Mouse (Mus musculus): ENCODE measurements around the gene Ttll13.
A peak's percentile ranks its signal among the peaks of the same experiment; 100 is the strongest.

Ttll13 gene

DNA sequence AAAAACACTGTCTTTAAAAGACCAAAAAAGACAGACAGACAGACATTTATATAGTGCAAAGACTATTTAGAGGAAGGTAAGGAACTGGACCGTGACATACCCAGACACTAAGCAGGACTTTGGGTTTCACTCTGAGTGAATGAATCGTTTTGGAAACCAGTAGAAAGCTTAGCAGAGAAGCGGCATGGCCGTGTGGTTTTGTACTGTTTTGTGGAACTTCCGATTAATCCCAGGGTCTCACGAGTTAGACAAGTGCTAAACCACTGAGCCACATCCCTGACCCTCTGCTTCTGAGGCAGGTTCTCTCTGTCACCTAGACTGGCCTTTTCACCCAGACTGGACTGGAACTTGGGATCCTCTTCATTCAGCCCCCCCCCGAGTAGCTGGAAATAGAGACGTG, 31.7 kb upstream of the Ttll13 start:
- no peak for DNase-seq (ENCODE audit: low spot score)

- peak; percentile 81 for DNase-seq (ENCODE audit: low spot score)
These were observed 30.8 kb upstream of the Ttll13 start for GRCm38 (mm10) chr7:80215398-80215797.

DNA sequence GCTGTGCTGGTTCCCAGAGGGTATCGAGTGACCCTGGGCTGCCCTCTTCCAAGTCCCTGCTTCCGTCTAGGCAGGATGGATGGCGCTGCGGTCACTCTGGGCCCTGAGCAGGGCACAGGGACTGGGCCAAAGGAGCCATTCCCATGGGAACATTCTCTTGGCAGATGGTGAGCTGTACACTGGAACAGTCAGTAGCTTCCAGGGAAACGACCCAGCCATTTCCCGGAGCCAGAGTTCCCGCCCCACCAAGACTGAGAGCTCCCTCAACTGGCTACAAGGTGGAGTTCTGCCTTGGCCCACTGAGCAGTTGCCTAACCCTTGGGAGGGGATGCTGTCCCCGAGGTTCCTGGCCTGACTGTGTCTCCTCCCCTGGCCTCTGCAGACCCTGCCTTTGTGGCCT, 29.6 kb upstream of the Ttll13 start:
- DNase-seq (ENCODE audit: low spot score) = peak; percentile 79

DNA sequence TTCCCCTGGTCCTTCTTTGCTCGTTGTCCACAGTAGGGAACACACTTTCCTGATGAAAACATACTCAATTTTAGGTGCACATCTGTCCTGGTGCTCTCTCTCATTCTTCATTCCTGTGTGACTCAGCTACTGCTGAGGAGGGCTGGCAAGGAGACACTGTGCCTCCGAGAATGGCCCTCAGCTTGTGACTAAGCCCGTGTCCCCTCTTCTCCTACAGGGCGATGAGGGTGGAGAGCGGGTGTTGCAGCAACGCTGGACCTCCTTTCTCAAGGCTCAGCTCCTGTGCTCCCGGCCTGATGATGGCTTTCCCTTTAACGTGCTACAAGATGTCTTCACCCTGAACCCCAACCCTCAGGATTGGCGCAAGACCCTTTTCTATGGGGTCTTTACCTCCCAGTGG, 27.5 kb upstream of the Ttll13 start:
- DNase-seq (ENCODE audit: low spot score) = no peak

DNA sequence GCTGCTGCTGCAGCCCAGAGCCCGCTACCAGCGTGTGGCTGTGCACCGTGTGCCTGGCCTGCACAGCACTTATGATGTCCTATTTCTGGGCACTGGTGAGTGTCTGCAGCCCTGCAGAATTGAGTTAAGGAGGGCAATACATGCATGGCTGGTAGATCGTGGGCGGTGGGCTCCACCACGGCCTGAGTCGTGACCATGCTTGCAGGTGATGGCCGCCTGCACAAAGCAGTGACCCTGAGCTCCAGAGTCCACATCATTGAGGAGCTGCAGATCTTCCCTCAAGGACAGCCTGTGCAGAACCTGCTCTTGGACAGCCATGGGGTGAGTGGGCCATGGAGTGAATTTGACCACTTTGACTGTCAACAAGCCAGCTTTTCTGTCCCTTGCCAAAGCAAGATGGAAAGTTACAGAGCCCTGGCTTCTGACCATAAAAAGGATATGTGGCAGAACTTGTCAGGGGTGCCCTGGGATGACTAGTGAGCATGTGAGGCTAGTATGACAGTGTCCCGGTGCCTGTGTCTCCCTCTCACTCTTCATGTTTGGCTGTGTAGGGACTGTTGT, 25.9 kb upstream of the Ttll13 start:
- DNase-seq (ENCODE audit: low spot score) = no peak

GRCm38 (mm10) chr7:80221179-80221750, 24.9 kb upstream of the Ttll13 start:
- no peak for DNase-seq (ENCODE audit: low spot score)

GRCm38 (mm10) chr7:80227065-80227464, 19.1 kb upstream of the Ttll13 start:
- no peak for DNase-seq (ENCODE audit: low spot score)

GRCm38 (mm10) chr7:80230196-80230595, 16.0 kb upstream of the Ttll13 start:
- no peak for DNase-seq (ENCODE audit: low spot score)

DNA sequence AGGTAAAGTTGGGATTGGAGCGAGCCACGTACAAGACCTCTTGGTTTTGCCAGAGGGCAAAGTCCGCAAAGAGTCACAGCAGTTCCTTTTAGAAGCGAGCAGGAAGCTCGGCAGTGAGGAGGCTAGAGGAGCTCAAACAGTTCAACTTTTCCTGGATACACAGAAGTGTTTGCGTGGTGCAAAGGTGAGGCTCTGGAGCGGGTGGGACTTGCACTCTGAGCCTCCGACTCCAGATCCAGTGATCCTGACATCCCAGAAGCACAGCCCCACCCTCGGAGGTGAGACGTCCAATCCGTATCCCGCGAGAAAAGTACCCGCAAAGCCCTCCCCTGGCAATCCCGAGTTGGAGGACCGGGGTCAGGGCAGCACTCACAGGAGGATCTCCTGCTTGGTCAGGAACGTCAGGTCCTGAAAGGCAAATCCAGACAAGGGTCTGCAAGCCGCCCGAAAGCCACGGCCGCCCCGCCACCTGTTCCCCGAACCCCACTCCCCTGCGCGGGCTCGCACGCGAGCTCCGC, 14.1 kb upstream of the Ttll13 start:
- DNase-seq (ENCODE audit: low spot score) = peak; percentile 70

- DNase-seq (ENCODE audit: low spot score) = peak; percentile 98
These were observed 13.6 kb upstream of the Ttll13 start, which contains the start of the genes Cib1 and Gdpgp1 for GRCm38 (mm10) chr7:80232489-80233029. TSS of gene Cib1 (minus strand) at chr7:80232813. TSS of gene Gdpgp1 (plus strand) at chr7:80232865.

DNA sequence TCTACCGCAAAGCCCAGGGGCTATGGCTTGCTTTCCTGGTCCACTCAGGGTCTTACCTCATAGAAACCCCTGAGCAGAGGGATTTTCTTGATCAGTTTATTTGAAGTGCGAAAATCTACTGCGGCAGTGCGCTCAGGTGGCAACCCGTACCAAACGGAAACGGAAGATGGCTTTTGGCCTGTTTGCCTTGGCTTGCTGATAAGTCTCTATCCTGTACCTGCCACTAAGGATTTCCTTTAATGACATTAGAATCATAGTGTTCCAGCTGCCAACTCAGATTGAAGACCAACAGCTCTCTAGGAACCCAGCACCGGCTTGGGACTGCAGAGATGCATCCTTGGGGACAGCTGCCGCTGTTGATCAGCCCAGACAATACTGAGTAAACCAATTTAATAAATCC, 12.4 kb upstream of the Ttll13 start:
- DNase-seq (ENCODE audit: low spot score) = peak; percentile 23

DNA sequence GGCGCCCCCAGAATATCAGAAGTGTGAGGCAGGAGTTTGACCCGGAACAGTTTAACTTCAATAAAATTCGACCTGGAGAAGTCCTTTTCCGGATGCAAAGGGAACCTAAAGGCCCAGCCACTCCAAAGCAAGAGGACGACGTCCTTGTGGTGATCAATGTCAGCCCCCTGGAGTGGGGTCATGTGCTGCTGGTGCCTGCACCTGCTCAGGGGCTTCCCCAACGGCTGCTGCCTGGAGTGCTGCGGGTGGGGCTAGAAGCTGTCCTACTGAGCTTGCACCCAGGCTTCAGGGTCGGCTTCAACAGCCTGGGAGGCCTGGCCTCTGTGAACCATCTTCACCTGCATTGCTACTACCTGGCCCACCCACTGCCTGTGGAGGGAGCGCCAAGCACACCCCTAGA, 7.6 kb upstream of the Ttll13 start:
- no peak for DNase-seq (ENCODE audit: low spot score)

- DNase-seq (ENCODE audit: low spot score) = no peak
These were observed 4.5 kb upstream of the Ttll13 start for GRCm38 (mm10) chr7:80241661-80242060.

- DNase-seq (ENCODE audit: low spot score) = no peak
These were observed 1.3 kb upstream of the Ttll13 start for GRCm38 (mm10) chr7:80244851-80245250.

DNA sequence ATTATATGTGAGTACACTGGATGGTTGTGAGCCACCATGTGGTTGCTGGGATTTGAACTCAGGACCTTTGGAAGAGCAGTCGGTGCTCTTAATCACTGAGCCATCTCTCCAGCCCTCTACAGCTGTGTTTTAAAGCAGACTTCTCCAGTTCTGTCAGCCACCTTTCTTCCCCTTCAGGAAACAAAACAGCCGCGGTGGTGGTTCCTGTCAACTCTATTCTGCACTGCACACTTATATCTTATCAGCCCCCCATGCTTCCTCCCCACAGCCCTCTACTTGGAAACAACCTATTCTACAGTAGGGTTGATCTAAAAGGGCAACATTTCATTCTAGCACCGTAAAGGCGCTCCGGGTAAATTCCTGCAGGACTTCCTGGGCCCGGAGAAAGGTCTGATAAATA, 683 bp downstream of the Ttll13 start:
- peak; percentile 34 for DNase-seq (ENCODE audit: low spot score)

DNA sequence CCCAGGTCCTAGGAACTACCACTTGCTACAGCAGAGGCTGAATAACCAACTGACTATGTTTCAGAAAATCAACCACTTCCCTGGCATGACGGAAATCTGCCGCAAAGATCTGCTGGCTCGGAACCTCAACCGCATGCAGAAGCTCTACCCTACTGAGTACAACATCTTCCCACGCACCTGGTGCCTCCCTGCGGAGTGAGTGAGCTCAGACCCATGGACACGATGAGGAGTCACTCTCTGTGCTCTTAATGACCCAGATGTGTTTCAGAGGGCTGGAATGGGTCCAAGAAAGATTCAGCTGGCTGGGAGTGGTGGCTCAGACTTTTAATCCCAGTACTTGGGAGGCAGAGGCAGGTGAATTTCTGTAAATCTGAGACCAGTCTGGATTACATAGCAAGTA, 6.3 kb downstream of the Ttll13 start:
- DNase-seq (ENCODE audit: low spot score) = peak; percentile 47

DNA sequence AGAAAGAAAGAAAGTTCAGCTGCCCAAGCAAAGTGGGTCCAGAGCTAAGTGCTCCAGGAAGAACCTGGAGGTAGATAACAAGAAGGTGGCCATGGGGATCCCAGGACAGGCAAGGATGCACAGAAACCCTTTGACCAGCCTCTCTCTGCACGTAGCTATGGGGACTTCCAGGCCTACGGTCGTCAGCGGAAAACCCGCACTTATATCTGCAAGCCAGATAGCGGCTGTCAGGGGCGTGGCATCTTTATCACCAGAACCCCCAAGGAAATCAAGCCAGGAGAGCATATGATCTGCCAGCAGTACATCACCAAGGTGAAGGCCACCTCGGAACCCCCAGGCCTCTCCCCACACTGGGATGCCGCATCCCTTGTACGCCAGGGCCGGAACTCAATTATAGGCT, 6.7 kb downstream of the Ttll13 start:
- no peak for DNase-seq (ENCODE audit: low spot score)

DNA sequence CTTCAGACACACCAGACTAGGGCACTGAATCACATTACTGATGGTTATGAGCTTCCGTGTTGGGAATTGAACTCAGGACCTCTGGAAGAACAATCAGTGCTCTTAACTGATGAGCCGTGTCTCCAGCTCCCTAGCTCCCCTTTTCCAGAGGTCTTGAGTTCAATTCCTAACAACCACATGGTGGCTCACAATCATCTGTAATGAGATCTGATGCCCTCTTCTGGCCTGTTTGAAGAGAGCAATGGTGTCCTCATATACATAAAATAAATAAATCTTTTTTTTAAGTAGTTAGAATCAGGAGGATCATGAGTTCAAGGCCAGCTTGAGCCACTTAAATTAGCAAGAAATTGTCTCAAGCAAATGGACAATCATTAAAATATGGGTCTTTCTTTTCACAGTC, 9.8 kb downstream of the Ttll13 start:
- DNase-seq (ENCODE audit: low spot score) = no peak

GRCm38 (mm10) chr7:80257706-80258105, 11.5 kb downstream of the Ttll13 start:
- no peak for DNase-seq (ENCODE audit: low spot score)

GRCm38 (mm10) chr7:80260625-80261371, 14.6 kb downstream of the Ttll13 start, which contains the start of gene Ngrn:
TSS of gene Ngrn (plus strand) at chr7:80261215.
- DNase-seq (ENCODE audit: low spot score) = peak; percentile 93

- DNase-seq (ENCODE audit: low spot score) = peak; percentile 49
These were observed 15.3 kb downstream of the Ttll13 start for GRCm38 (mm10) chr7:80261372-80261990.

GRCm38 (mm10) chr7:80264606-80265005, 18.4 kb downstream of the Ttll13 start:
- DNase-seq (ENCODE audit: low spot score) = no peak

All from MN1 (cell line).